Mouse (Mus musculus) heart, embryonic 15.5 days (tissue): ENCODE measurements around the gene Gm10271. TPM values are rescaled to one million over a fixed set of nuclear protein-coding genes. Genes with fewer than 3 reads are reported as not detected.
A peak's percentile ranks its signal among the peaks of the same experiment; 100 is the strongest.

Experiments
- ATAC-seq: fragments of 200-750 bp; cut with Nextera tagmentation; replicated peaks from 2 replicates; pipeline ENCODE4 v1.8.0; 2017; ENCODE audit warnings: low read depth, moderate TSS enrichment; ENCODE audit not compliant: insufficient number of reproducible peaks, insufficient read depth, low FRiP score
- H3K27ac ChIP-seq: fragments of 300-500 bp; sonication (generic); 2 replicates; pipeline ENCODE4 v1.5.1; 2015; ENCODE audit warnings: mild to moderate bottlenecking, inconsistent platforms
- H3K27me3 ChIP-seq: fragments of 300-500 bp; sonication (generic); 2 replicates; pipeline ENCODE4 v1.6.1; 2015; ENCODE audit warnings: inconsistent platforms
- H3K36me3 ChIP-seq: fragments of 300-500 bp; sonication (generic); 2 replicates; pipeline ENCODE4 v1.6.1; 2015; ENCODE audit warnings: mild to moderate bottlenecking, inconsistent platforms
- H3K4me1 ChIP-seq: fragments of 300-500 bp; sonication (generic); replicated peaks from 2 replicates; pipeline ENCODE4 v1.6.1; 2015; ENCODE audit warnings: inconsistent platforms
- H3K4me2 ChIP-seq: fragments of 300-500 bp; sonication (generic); 2 replicates; pipeline ENCODE4 v1.6.1; 2015; ENCODE audit warnings: inconsistent platforms, mild to moderate bottlenecking, moderate library complexity
- H3K4me3 ChIP-seq: fragments of 300-500 bp; sonication (generic); 2 replicates; pipeline ENCODE4 v1.5.1; 2015; ENCODE audit warnings: mild to moderate bottlenecking, inconsistent platforms
- H3K9ac ChIP-seq: fragments of 300-500 bp; sonication (generic); 2 replicates; pipeline ENCODE4 v1.6.1; 2015; ENCODE audit warnings: mild to moderate bottlenecking, inconsistent platforms
- H3K9me3 ChIP-seq: fragments of 300-500 bp; sonication (generic); replicated peaks from 2 replicates; pipeline ENCODE4 v1.6.1; 2016; ENCODE audit warnings: inconsistent platforms
- WGBS: fragments of 180-500 bp; shearing (Covaris S2); methylation state at CpG from one replicate; pipeline ENCODE4 v1.1.7; 2015; ENCODE audit warnings: mixed read lengths; 5-methylcytosine and 5-hydroxymethylcytosine counted together
- polyA plus RNA-seq: library from polyadenylated mRNA; unstranded; fragments of >200 nt; fragmentation: Nextera tagmentation; extraction: Ambion mirVana; gene quantifications from 2 replicates; pipeline ENCODE4 v1.2.1, GENCODE M21; 2015

The Gm10271 gene
- polyA plus RNA-seq, 1 experiment from 2014 or later, result not detected

GRCm38 (mm10) chr10:116998716-116999455, 26.5 kb upstream of the Gm10271 start:
- Histone ChIP-seq H3K4me2 (no peak overlapping the region), H3K9me3 (no peaks in the 10 kb centered on the region), H3K4me3 (no peak overlapping the region), H3K9ac (no peak overlapping the region), H3K27me3 (no peaks in the 10 kb centered on the region), H3K27ac (no peak overlapping the region), H3K4me1 (peaks cover 21% of the 10 kb centered on the region), H3K36me3 (no peaks in the 10 kb centered on the region)
- 72% methylated on average over 17 of the region's 17 CpGs for WGBS
- ATAC-seq, result no peak

DNA sequence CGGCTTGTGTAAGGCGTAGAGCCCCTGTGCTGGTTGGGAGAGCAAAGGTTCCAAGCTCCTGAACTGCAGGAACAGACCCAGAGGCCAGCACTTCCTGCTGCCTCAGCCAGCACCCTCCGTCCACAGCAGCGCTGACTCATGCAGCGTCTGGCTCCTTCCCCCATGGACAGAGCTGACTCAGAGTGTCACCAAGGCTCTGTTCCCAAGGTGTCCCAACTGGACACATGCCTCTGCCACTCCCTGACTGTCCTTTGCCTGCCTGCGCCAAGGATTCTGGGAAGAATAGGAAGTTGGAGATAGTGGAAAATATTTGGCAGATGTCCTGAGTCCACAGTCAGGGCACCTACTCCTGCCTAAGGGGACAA, 23.8 kb upstream of the Gm10271 start:
- H3K27me3 ChIP-seq, result no peaks in the 10 kb centered on the region
- no peaks in the 10 kb centered on the region for H3K9me3 ChIP-seq
- H3K4me2 ChIP-seq, result peak overlapping the region; percentile 16; the same call in 1 of the 2 replicates
- H3K27ac ChIP-seq, result peak overlapping the region; percentile 59
- WGBS, result 30% methylated on average over 6 of the region's 6 CpGs
- no peak overlapping the region for H3K4me3 ChIP-seq
- no peaks in the 10 kb centered on the region for H3K36me3 ChIP-seq
- ATAC-seq, result peak; percentile 85
- H3K4me1 ChIP-seq, result peaks cover 21% of the 10 kb centered on the region
- no peak overlapping the region for H3K9ac ChIP-seq

GRCm38 (mm10) chr10:116995584-116996235, 23.3 kb upstream of the Gm10271 start:
- no peaks in the 10 kb centered on the region for H3K36me3 ChIP-seq
- peaks cover 16% of the 10 kb centered on the region for H3K4me1 ChIP-seq
- H3K27ac ChIP-seq, result peak overlapping the region; percentile 59
- no peak overlapping the region for H3K4me3 ChIP-seq
- no peaks in the 10 kb centered on the region for H3K9me3 ChIP-seq
- no peak overlapping the region for H3K9ac ChIP-seq
- no peaks in the 10 kb centered on the region for H3K27me3 ChIP-seq
- ATAC-seq, result no peak
- 69% methylated on average over 6 of the region's 6 CpGs for WGBS
- peak overlapping the region; percentile 16; the same call in 1 of the 2 replicates for H3K4me2 ChIP-seq

DNA sequence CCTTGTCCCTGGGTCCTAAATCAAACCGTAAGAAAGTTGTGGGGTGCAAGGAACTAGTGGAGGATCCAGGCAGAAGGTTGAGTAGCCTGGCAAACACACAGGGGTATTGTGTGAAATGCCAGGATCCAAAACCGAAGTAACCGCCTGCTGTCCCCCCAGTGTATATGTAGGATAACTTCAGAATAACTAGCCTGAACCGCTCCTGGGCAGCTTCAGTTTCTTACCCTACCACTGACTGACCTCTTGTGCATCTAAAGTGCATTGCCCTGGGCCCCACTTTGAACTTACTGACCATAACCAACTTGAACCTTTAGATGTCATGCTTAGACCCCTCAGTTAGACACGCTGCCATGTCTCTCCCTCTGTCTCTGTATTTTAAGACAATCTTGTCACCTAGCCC, 22.8 kb upstream of the Gm10271 start:
- Histone ChIP-seq H3K4me2 (no peak overlapping the region), H3K9me3 (no peaks in the 10 kb centered on the region), H3K4me1 (peaks cover 12% of the 10 kb centered on the region), H3K9ac (no peak overlapping the region), H3K27ac (no peak overlapping the region), H3K4me3 (no peak overlapping the region), H3K27me3 (no peaks in the 10 kb centered on the region), H3K36me3 (no peaks in the 10 kb centered on the region)
- no peak for ATAC-seq
- WGBS, result 82% methylated on average over 5 of the region's 5 CpGs

- no peaks in the 10 kb centered on the region for H3K27me3 ChIP-seq
- no peak overlapping the region for H3K9ac ChIP-seq
- H3K4me1 ChIP-seq, result peaks cover 12% of the 10 kb centered on the region
- ATAC-seq, result no peak
- H3K27ac ChIP-seq, result no peak overlapping the region
- H3K9me3 ChIP-seq, result no peaks in the 10 kb centered on the region
- no peak overlapping the region for H3K4me3 ChIP-seq
- no peak overlapping the region for H3K4me2 ChIP-seq
- no peaks in the 10 kb centered on the region for H3K36me3 ChIP-seq
- WGBS, result 81% methylated on average over 8 of the region's 8 CpGs
These were observed 21.6 kb upstream of the Gm10271 start for GRCm38 (mm10) chr10:116993971-116994370.

GRCm38 (mm10) chr10:116986264-116987082, 14.1 kb upstream of the Gm10271 start, which contains the start of gene Best3:
Gene Best3, plus strand, starts transcription at chr10:116986314.
- Histone ChIP-seq H3K4me2 (peak within 1 kb of the TSS; percentile 43), H3K4me3 (peak within 1 kb of the TSS; percentile 6; the same call in 1 of the 2 replicates), H3K9ac (no peak within 1 kb of the TSS), H3K27ac (no peak within 1 kb of the TSS), H3K36me3 (no peaks in the 10 kb centered on the region), H3K4me1 (peaks cover 11% of the 10 kb centered on the region), H3K27me3 (no peaks in the 10 kb centered on the region), H3K9me3 (no peaks in the 10 kb centered on the region)
- no peak for ATAC-seq
- 48% methylated on average over 21 of the region's 21 CpGs for WGBS

DNA sequence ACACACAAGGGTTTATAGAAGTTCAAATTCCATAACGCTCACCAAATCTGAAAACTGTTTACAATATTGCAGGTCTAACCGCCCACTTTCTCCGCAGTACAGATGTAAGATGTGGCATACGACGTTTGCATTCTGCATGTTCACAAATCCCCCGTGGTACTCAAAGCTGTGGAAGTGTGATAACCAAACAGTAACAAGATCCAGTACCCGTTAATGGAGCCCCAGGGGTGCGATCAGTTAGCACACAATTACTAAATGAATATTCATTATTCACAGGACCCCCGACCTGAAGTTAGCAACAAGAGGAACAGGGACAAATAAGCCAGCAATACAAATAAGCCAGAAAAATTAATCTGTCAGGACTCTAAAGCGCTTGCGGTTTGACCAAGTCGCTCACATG, 12.4 kb upstream of the Gm10271 start:
- no peak overlapping the region for H3K9ac ChIP-seq
- no peak overlapping the region for H3K4me3 ChIP-seq
- H3K9me3 ChIP-seq, result no peaks in the 10 kb centered on the region
- H3K4me2 ChIP-seq, result no peak overlapping the region
- H3K27ac ChIP-seq, result no peak overlapping the region
- ATAC-seq, result no peak
- 69% methylated on average over 12 of the region's 12 CpGs for WGBS
- peaks cover 11% of the 10 kb centered on the region for H3K4me1 ChIP-seq
- no peaks in the 10 kb centered on the region for H3K36me3 ChIP-seq
- H3K27me3 ChIP-seq, result no peaks in the 10 kb centered on the region

- WGBS, result 62% methylated on average over 4 of the region's 4 CpGs
These were observed 10.1 kb upstream of the Gm10271 start for GRCm38 (mm10) chr10:116982526-116982925.

GRCm38 (mm10) chr10:116980888-116981287, 8.5 kb upstream of the Gm10271 start:
- Histone ChIP-seq H3K9ac (no peak overlapping the region), H3K36me3 (no peaks in the 10 kb centered on the region), H3K4me3 (no peak overlapping the region), H3K4me1 (no peaks in the 10 kb centered on the region), H3K4me2 (no peak overlapping the region), H3K27ac (no peak overlapping the region), H3K27me3 (no peaks in the 10 kb centered on the region), H3K9me3 (no peaks in the 10 kb centered on the region)
- no peak for ATAC-seq
- WGBS, result 79% methylated on average over 3 of the region's 3 CpGs

More at GRCm38 (mm10) chr10:116982526-116982925, 10.1 kb upstream of the Gm10271 start:
- no peak for ATAC-seq
- Histone ChIP-seq H3K9ac (no peak overlapping the region), H3K36me3 (no peaks in the 10 kb centered on the region), H3K4me1 (peaks cover 11% of the 10 kb centered on the region), H3K9me3 (no peaks in the 10 kb centered on the region), H3K4me3 (no peak overlapping the region), H3K4me2 (no peak overlapping the region), H3K27ac (no peak overlapping the region), H3K27me3 (no peaks in the 10 kb centered on the region)

- WGBS, result 58% methylated on average over 4 of the region's 4 CpGs
These were observed 7.9 kb upstream of the Gm10271 start for GRCm38 (mm10) chr10:116980273-116980672.

DNA sequence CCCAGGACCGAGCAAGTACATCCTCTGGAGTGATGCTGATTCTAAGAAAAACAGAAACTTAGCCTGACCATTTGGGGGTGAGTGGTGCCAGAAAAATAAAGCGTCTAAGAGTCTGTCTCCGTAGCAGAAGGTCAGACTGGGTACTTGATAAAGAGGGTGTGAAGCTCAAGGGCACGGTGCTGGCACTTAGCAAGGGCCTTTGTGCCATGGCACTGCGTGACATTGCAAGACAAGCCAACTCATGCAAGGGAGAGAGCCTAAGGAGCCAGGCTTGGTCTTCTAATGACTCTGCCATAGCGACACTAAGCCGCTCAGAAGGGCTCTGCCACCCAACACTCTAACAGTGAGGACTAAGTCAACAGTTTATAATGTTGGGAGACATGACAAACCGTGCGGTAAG, 6.4 kb upstream of the Gm10271 start:
- whole genome bisulfite sequencing, result 75% methylated on average over 9 of the region's 9 CpGs
- no peaks in the 10 kb centered on the region for H3K9me3 ChIP-seq
- H3K27me3 ChIP-seq, result no peaks in the 10 kb centered on the region
- no peak overlapping the region for H3K9ac ChIP-seq
- no peaks in the 10 kb centered on the region for H3K4me1 ChIP-seq
- H3K4me2 ChIP-seq, result no peak overlapping the region
- no peak for ATAC-seq
- no peak overlapping the region for H3K27ac ChIP-seq
- no peak overlapping the region for H3K4me3 ChIP-seq
- no peaks in the 10 kb centered on the region for H3K36me3 ChIP-seq

More at GRCm38 (mm10) chr10:116980273-116980672, 7.9 kb upstream of the Gm10271 start:
- H3K36me3 ChIP-seq, result no peaks in the 10 kb centered on the region
- no peak for ATAC-seq
- no peaks in the 10 kb centered on the region for H3K27me3 ChIP-seq
- H3K4me3 ChIP-seq, result no peak overlapping the region
- H3K4me1 ChIP-seq, result no peaks in the 10 kb centered on the region
- H3K27ac ChIP-seq, result no peak overlapping the region
- no peak overlapping the region for H3K9ac ChIP-seq
- no peak overlapping the region for H3K4me2 ChIP-seq
- no peaks in the 10 kb centered on the region for H3K9me3 ChIP-seq
